Mouse (Mus musculus) heart, embryonic 11.5 days (tissue): ENCODE results near the gene Fez2. TPM values are rescaled to one million over a fixed set of nuclear protein-coding genes. Genes with fewer than 3 reads are reported as not detected.

Experiments used
- polyA plus RNA-seq: library from polyadenylated mRNA; unstranded; fragments of >200 nt; fragmentation: Nextera tagmentation; extraction: Ambion mirVana; gene quantifications from 2 replicates; pipeline ENCODE4 v1.2.1, GENCODE M21; 2014

Fez2 gene
- polyA plus RNA-seq, 1 experiment from 2014 or later, result 43.5 TPM

Other genes with a start within 250 kb of the Fez2 start
- gene Crim1, start 217.9 kb downstream of the Fez2 start, polyA plus RNA-seq, result 2.1 and 2.9 TPM in 2 replicates
- 0.21 TPM in 1 of 2 replicates, not detected in the other for gene Vit, start 89.9 kb upstream of the Fez2 start, polyA plus RNA-seq